Mouse (Mus musculus): ENCODE measurements around the gene Tnni2.

Gene Tnni2

GRCm38 (mm10) chr7:142430160-142430678 is 11.4 kb upstream of the Tnni2 start:
- no peak for DNase-seq (ENCODE audit: low spot score in 2 of 2)

- DNase-seq (ENCODE audit: low spot score in 2 of 2), result no peak
Observed at GRCm38 (mm10) chr7:142431106-142431505, 10.5 kb upstream of the Tnni2 start.

- DNase-seq (ENCODE audit: low spot score in 2 of 2), result no peak
Observed at GRCm38 (mm10) chr7:142433623-142434022, 8.0 kb upstream of the Tnni2 start.

- no peak for DNase-seq (ENCODE audit: low spot score in 2 of 2)
Observed at GRCm38 (mm10) chr7:142434137-142434865, 7.3 kb upstream of the Tnni2 start, which contains the start of gene Syt8. TSS of gene Syt8 (plus strand) at chr7:142434850.

- DNase-seq (ENCODE audit: low spot score in 2 of 2), result peak; percentile 48 to 53
Observed at GRCm38 (mm10) chr7:142435524-142435923, 6.1 kb upstream of the Tnni2 start.

GRCm38 (mm10) chr7:142437324-142437723 is 4.3 kb upstream of the Tnni2 start:
- DNase-seq (ENCODE audit: low spot score in 2 of 2), result no peak

- DNase-seq (ENCODE audit: low spot score in 2 of 2), result no peak
Observed at GRCm38 (mm10) chr7:142439966-142440365, 1.6 kb upstream of the Tnni2 start.

- peak; percentile 61 to 69 for DNase-seq (ENCODE audit: low spot score in 2 of 2)
Observed at GRCm38 (mm10) chr7:142440657-142441114, 922 bp upstream of the Tnni2 start.

GRCm38 (mm10) chr7:142442081-142442907 is 686 bp downstream of the Tnni2 start:
- DNase-seq (ENCODE audit: low spot score in 2 of 2), result peak; percentile 75 to 80

- DNase-seq (ENCODE audit: low spot score in 2 of 2), result no peak
Observed at GRCm38 (mm10) chr7:142442908-142443420, 1.4 kb downstream of the Tnni2 start.

GRCm38 (mm10) chr7:142443474-142443873 is 1.9 kb downstream of the Tnni2 start:
- no peak for DNase-seq (ENCODE audit: low spot score in 2 of 2)

GRCm38 (mm10) chr7:142444171-142444570 is 2.6 kb downstream of the Tnni2 start:
- no peak for DNase-seq (ENCODE audit: low spot score in 2 of 2)

- DNase-seq (ENCODE audit: low spot score in 2 of 2), result no peak
Observed at GRCm38 (mm10) chr7:142445324-142445723, 3.7 kb downstream of the Tnni2 start.

GRCm38 (mm10) chr7:142446264-142446663 is 4.7 kb downstream of the Tnni2 start:
- no peak for DNase-seq (ENCODE audit: low spot score in 2 of 2)

- DNase-seq (ENCODE audit: low spot score in 2 of 2), result no peak
Observed at GRCm38 (mm10) chr7:142449038-142449617, 7.5 kb downstream of the Tnni2 start.

- no peak for DNase-seq (ENCODE audit: low spot score in 2 of 2)
Observed at GRCm38 (mm10) chr7:142454706-142455105, 13.1 kb downstream of the Tnni2 start.

GRCm38 (mm10) chr7:142455251-142455650 is 13.6 kb downstream of the Tnni2 start:
- DNase-seq (ENCODE audit: low spot score in 2 of 2), result no peak

GRCm38 (mm10) chr7:142456806-142457205 is 15.2 kb downstream of the Tnni2 start:
- DNase-seq (ENCODE audit: low spot score in 2 of 2), result no peak

GRCm38 (mm10) chr7:142457227-142457811 is 15.7 kb downstream of the Tnni2 start:
- DNase-seq (ENCODE audit: low spot score in 2 of 2), result no peak

GRCm38 (mm10) chr7:142458026-142458425 is 16.4 kb downstream of the Tnni2 start:
- no peak for DNase-seq (ENCODE audit: low spot score in 2 of 2)

GRCm38 (mm10) chr7:142458676-142459298 is 17.2 kb downstream of the Tnni2 start:
- DNase-seq (ENCODE audit: low spot score in 2 of 2), result no peak

Measured in spleen, postnatal 36 days (tissue).